Mouse (Mus musculus) kidney, embryonic 14.5 days (tissue): ENCODE measurements around the gene C030005K15Rik. TPM values are rescaled to one million over a fixed set of nuclear protein-coding genes. Genes with fewer than 3 reads are reported as not detected.

ENCODE experiments used
- ATAC-seq: fragments of 200-750 bp; cut with Nextera tagmentation; 2 replicates; pipeline ENCODE4 v1.8.0; 2017; ENCODE audit warnings: moderate number of reproducible peaks, mild to moderate bottlenecking, moderate TSS enrichment, moderate library complexity; ENCODE audit not compliant: low FRiP score, low TSS enrichment
- H3K27ac ChIP-seq: fragments of 300-500 bp; sonication (generic); 2 replicates; pipeline ENCODE4 v1.5.1; 2014; ENCODE audit warnings: low read depth, mild to moderate bottlenecking, low read length, moderate library complexity, mixed read lengths
- H3K27me3 ChIP-seq: fragments of 300-500 bp; sonication (generic); 2 replicates; pipeline ENCODE4 v1.6.1; 2014; ENCODE audit warnings: mild to moderate bottlenecking, low read length; ENCODE audit not compliant: control insufficient read depth, insufficient read depth
- H3K36me3 ChIP-seq: fragments of 300-500 bp; sonication (generic); 2 replicates; pipeline ENCODE4 v1.6.1; 2014; ENCODE audit warnings: low read length, mixed read lengths; ENCODE audit not compliant: control insufficient read depth, insufficient read depth
- H3K4me1 ChIP-seq: fragments of 300-500 bp; sonication (generic); 2 replicates; pipeline ENCODE4 v1.6.1; 2014; ENCODE audit warnings: low read length, mixed read lengths; ENCODE audit not compliant: control insufficient read depth, insufficient read depth
- H3K4me2 ChIP-seq: fragments of 300-500 bp; sonication (generic); replicated peaks from 2 replicates; pipeline ENCODE4 v1.6.1; 2014; ENCODE audit warnings: low read depth, mild to moderate bottlenecking, low read length
- H3K4me3 ChIP-seq: fragments of 300-500 bp; sonication (generic); 2 replicates; pipeline ENCODE4 v1.5.1; 2014; ENCODE audit warnings: mild to moderate bottlenecking, low read length
- H3K9ac ChIP-seq: fragments of 300-500 bp; sonication (generic); 2 replicates; pipeline ENCODE4 v1.6.1; 2014; ENCODE audit warnings: low read depth, mild to moderate bottlenecking, low read length, moderate library complexity
- H3K9me3 ChIP-seq: fragments of 300-500 bp; sonication (generic); 2 replicates; pipeline ENCODE4 v1.6.1; 2016; ENCODE audit warnings: low read length; ENCODE audit not compliant: control insufficient read depth
- WGBS: fragments of 180-500 bp; shearing (Covaris S2); extraction: QIAGEN DNeasy Blood & Tissue Kit; methylation state at CpG from one replicate; pipeline ENCODE4 v1.1.7; 2014; 5-methylcytosine and 5-hydroxymethylcytosine counted together
- polyA plus RNA-seq: library from polyadenylated mRNA; unstranded; fragments of >200 nt; fragmentation: Nextera tagmentation; extraction: Ambion mirVana; gene quantifications from 2 replicates; pipeline ENCODE4 v1.2.1, GENCODE M21; 2014

The C030005K15Rik gene
- polyA plus RNA-seq, 1 experiment from 2014 or later = not detected

- Histone ChIP-seq H3K9me3 (no peaks in the 10 kb centered on the region), H3K4me1 (no peaks in the 10 kb centered on the region), H3K4me3 (no peak overlapping the region), H3K9ac (no peak overlapping the region), H3K27ac (no peak overlapping the region), H3K4me2 (no peak overlapping the region), H3K27me3 (no peaks in the 10 kb centered on the region), H3K36me3 (no peaks in the 10 kb centered on the region)
- WGBS = 96% methylated on average over 3 of the region's 3 CpGs
- ATAC-seq = no peak
Measured at GRCm38 (mm10) chr10:97715289-97715906, 11.2 kb downstream of the C030005K15Rik start.

- Histone ChIP-seq H3K4me2 (no peak overlapping the region), H3K27me3 (no peaks in the 10 kb centered on the region), H3K36me3 (no peaks in the 10 kb centered on the region), H3K27ac (no peak overlapping the region), H3K4me1 (no peaks in the 10 kb centered on the region), H3K4me3 (no peak overlapping the region), H3K9me3 (no peaks in the 10 kb centered on the region), H3K9ac (no peak overlapping the region)
- ATAC-seq = no peak
- WGBS = 77% methylated on average over 4 of the region's 4 CpGs
Measured at GRCm38 (mm10) chr10:97714584-97714983, 12.0 kb downstream of the C030005K15Rik start.

GRCm38 (mm10) chr10:97712687-97713086 lies 13.9 kb downstream of the C030005K15Rik start:
- no peak overlapping the region for H3K4me2 ChIP-seq
- 3% methylated on average over 5 of the region's 5 CpGs for WGBS

GRCm38 (mm10) chr10:97704562-97704961 lies 22.0 kb downstream of the C030005K15Rik start:
- no peak overlapping the region for H3K9ac ChIP-seq
- no peak overlapping the region for H3K4me3 ChIP-seq
- H3K9me3 ChIP-seq = no peaks in the 10 kb centered on the region
- 54% methylated on average over 1 of the region's 1 CpGs for WGBS
- H3K36me3 ChIP-seq = no peaks in the 10 kb centered on the region
- H3K27me3 ChIP-seq = no peaks in the 10 kb centered on the region
- no peak for ATAC-seq
- H3K4me1 ChIP-seq = no peaks in the 10 kb centered on the region
- H3K4me2 ChIP-seq = no peak overlapping the region
- no peak overlapping the region for H3K27ac ChIP-seq

More at GRCm38 (mm10) chr10:97712687-97713086, 13.9 kb downstream of the C030005K15Rik start:
- Histone ChIP-seq H3K36me3 (no peaks in the 10 kb centered on the region), H3K4me3 (no peak overlapping the region), H3K27me3 (no peaks in the 10 kb centered on the region), H3K9me3 (no peaks in the 10 kb centered on the region), H3K27ac (no peak overlapping the region), H3K9ac (no peak overlapping the region), H3K4me1 (no peaks in the 10 kb centered on the region)
- peak; percentile 52; the same call in 1 of the 2 replicates for ATAC-seq

- no peak overlapping the region for H3K9ac ChIP-seq
- H3K27me3 ChIP-seq = no peaks in the 10 kb centered on the region
- H3K36me3 ChIP-seq = no peaks in the 10 kb centered on the region
- no peak overlapping the region for H3K27ac ChIP-seq
- H3K4me1 ChIP-seq = no peaks in the 10 kb centered on the region
- no peak overlapping the region for H3K4me2 ChIP-seq
- no peaks in the 10 kb centered on the region for H3K9me3 ChIP-seq
- no peak for ATAC-seq
- H3K4me3 ChIP-seq = no peak overlapping the region
Measured at GRCm38 (mm10) chr10:97702321-97702720, 24.2 kb downstream of the C030005K15Rik start.

- peaks cover 7% of the 10 kb centered on the region for H3K9me3 ChIP-seq
- no peaks in the 10 kb centered on the region for H3K4me1 ChIP-seq
- H3K4me2 ChIP-seq = no peak overlapping the region
- no peak for ATAC-seq
- no peaks in the 10 kb centered on the region for H3K36me3 ChIP-seq
- H3K4me3 ChIP-seq = no peak overlapping the region
- WGBS = 92% methylated on average over 37 of the region's 37 CpGs
- no peak overlapping the region for H3K27ac ChIP-seq
- no peaks in the 10 kb centered on the region for H3K27me3 ChIP-seq
- no peak overlapping the region for H3K9ac ChIP-seq
Measured at GRCm38 (mm10) chr10:97693398-97694135, 33.0 kb downstream of the C030005K15Rik start.

GRCm38 (mm10) chr10:97692913-97693312 lies 33.6 kb downstream of the C030005K15Rik start, which contains the start of gene Ccer1:
Gene Ccer1, plus strand, starts transcription at chr10:97693059.
- Histone ChIP-seq H3K27ac (no peak within 1 kb of the TSS), H3K9me3 (peaks cover 7% of the 10 kb centered on the region), H3K4me2 (no peak within 1 kb of the TSS), H3K4me1 (no peaks in the 10 kb centered on the region), H3K9ac (no peak within 1 kb of the TSS), H3K4me3 (no peak within 1 kb of the TSS), H3K36me3 (no peaks in the 10 kb centered on the region), H3K27me3 (no peaks in the 10 kb centered on the region)
- ATAC-seq = no peak
- 73% methylated on average over 20 of the region's 20 CpGs for WGBS

- WGBS = 77% methylated on average over 3 of the region's 3 CpGs
- Histone ChIP-seq H3K36me3 (no peaks in the 10 kb centered on the region), H3K9me3 (peaks cover 7% of the 10 kb centered on the region), H3K4me2 (no peak overlapping the region), H3K4me1 (no peaks in the 10 kb centered on the region), H3K4me3 (no peak overlapping the region), H3K27ac (no peak overlapping the region), H3K27me3 (no peaks in the 10 kb centered on the region), H3K9ac (no peak overlapping the region)
- no peak for ATAC-seq
Measured at GRCm38 (mm10) chr10:97689425-97689824, 37.1 kb downstream of the C030005K15Rik start.

GRCm38 (mm10) chr10:97687198-97687597 lies 39.4 kb downstream of the C030005K15Rik start:
- H3K4me2 ChIP-seq = no peak overlapping the region
- H3K9ac ChIP-seq = no peak overlapping the region
- no peaks in the 10 kb centered on the region for H3K4me1 ChIP-seq
- H3K4me3 ChIP-seq = no peak overlapping the region
- H3K9me3 ChIP-seq = no peaks in the 10 kb centered on the region
- ATAC-seq = no peak
- H3K36me3 ChIP-seq = no peaks in the 10 kb centered on the region
- H3K27me3 ChIP-seq = no peaks in the 10 kb centered on the region
- WGBS = 92% methylated on average over 1 of the region's 1 CpGs
- no peak overlapping the region for H3K27ac ChIP-seq
